Mouse (Mus musculus): ENCODE results near the gene Acad8. TPM values are rescaled to one million over a fixed set of nuclear protein-coding genes. Genes with fewer than 3 reads are reported as not detected.
A peak's percentile ranks its signal among the peaks of the same experiment; 100 is the strongest.

Acad8 gene
- 48.5 and 53.5 TPM in 2 replicates for polyA plus RNA-seq (2015; fragmentation: Nextera tagmentation; extraction: Ambion mirVana)

DNA sequence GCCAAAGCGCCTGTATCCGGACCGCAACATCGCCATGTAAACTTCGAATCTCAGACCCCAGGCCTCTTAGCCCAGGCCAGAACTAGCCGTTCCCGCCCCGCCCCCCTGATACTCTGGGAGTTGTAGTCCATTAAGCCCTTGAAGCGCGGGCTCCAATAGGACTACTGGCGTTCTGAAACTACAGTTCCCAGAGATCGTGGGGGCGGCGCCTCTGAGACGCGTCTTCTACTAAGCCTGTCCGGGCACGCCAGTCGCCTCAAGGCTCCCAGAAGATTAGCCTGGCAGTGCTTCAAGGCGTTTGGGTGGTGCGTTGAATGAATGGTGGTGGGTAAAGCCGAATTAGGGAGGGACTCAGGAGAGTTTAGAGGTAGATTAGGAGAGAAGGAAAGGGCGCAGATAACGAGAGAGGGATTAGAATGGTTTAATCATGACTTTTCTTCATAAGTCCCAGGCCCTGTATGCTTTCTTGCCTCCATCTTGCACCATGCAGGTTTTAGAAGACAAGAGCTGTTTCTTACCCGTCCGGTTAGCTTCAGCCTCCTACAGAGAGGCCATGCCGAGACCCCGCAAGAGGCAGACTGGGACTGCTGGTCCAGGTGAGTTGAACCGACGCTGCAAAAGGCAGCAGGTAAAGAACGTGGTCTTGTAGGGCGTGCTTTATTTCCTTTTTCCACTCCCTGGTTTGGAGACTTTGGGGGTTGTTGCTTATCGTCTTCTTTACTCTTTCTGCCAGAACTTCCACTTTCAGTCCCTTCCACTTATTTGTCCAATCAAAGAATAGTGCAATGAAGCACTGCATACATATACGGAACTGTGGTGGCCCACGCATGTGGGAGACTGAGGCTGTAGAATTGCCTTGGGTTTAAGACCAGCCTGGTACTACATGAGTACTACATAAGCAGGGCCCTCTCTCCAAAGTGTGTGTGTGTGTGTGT lies at the start of gene Acad8, which contains the start of gene Thyn1:
TSS of gene Acad8 (minus strand) at position 106 of the 935 bp plus-strand sequence.
TSS of gene Thyn1 (plus strand) at position 250 of the 935 bp plus-strand sequence.
- under 1% methylated on average over 35 of the region's 35 CpGs for WGBS
- peak within 1 kb of the TSS; percentile 85 for H3K9ac ChIP-seq
- no peaks in the 10 kb centered on the region for H3K9me3 ChIP-seq
- H3K27ac ChIP-seq, result peak within 1 kb of the TSS; percentile 65; the same call in 1 of the 2 replicates
- H3K4me2 ChIP-seq, result peak within 1 kb of the TSS; percentile 68
- peaks cover 16% of the 10 kb centered on the region; the same call in 1 of the 2 replicates for H3K4me1 ChIP-seq
- peak; percentile 100 for ATAC-seq (ENCODE audit: borderline replicate concordance, extremely low read depth, low FRiP score, low TSS enrichment)
- no peaks in the 10 kb centered on the region for H3K27me3 ChIP-seq
- peak within 1 kb of the TSS; percentile 68 for H3K4me3 ChIP-seq
- peaks cover 14% of the 10 kb centered on the region for H3K36me3 ChIP-seq

DNA sequence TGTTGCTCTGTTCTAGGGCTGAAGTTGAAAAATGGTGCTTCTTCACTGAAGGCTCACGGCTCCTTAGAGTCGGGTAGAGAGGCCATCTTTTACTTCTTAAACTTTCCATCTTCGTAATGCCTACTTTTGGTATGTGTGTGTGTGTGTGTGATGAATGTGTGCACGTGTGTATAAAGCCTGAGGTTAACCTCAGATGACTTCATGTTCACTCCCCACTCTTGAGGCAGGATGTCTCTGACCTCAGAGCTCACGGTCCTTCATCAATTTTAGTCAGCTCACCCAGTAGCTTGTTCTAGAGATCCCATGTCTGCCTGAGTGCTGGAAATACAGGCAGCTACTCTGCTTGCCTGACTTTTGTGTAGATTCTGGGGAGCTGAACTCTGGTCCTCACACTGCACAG lies 44.5 kb upstream of the Acad8 start:
- WGBS, result 86% methylated on average over 5 of the region's 5 CpGs
- peaks cover 92% of the 10 kb centered on the region for H3K36me3 ChIP-seq
- ATAC-seq (ENCODE audit: borderline replicate concordance, extremely low read depth, low FRiP score, low TSS enrichment), result no peak

DNA sequence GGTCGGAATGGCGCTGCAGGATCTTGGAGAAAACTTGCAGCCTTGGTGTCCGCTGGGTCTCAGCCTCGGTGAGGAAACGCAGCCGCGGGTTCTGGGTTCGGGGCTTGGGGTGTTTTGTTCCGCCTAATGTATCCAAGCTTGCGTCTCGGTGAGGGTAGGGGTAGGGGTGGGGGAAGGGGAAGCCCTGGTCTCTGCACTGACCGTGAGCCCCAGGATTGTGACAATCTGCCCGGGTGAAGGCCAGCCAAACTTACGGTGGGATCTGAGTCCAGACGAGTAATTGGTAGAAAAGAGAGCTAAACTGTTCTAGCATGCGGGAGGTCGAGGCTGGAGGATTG lies 31.4 kb upstream of the Acad8 start:
- peak; percentile 39; the same call in 1 of the 2 replicates for ATAC-seq (ENCODE audit: borderline replicate concordance, extremely low read depth, low FRiP score, low TSS enrichment)
- 2% methylated on average over 17 of the region's 17 CpGs for WGBS

More for the DNA sequence above, 44.5 kb upstream of the Acad8 start:
- Histone ChIP-seq H3K4me2 (no peak overlapping the region), H3K27me3 (no peaks in the 10 kb centered on the region), H3K9me3 (no peaks in the 10 kb centered on the region), H3K4me3 (no peak overlapping the region), H3K9ac (no peak overlapping the region), H3K27ac (no peak overlapping the region), H3K4me1 (no peaks in the 10 kb centered on the region)

DNA sequence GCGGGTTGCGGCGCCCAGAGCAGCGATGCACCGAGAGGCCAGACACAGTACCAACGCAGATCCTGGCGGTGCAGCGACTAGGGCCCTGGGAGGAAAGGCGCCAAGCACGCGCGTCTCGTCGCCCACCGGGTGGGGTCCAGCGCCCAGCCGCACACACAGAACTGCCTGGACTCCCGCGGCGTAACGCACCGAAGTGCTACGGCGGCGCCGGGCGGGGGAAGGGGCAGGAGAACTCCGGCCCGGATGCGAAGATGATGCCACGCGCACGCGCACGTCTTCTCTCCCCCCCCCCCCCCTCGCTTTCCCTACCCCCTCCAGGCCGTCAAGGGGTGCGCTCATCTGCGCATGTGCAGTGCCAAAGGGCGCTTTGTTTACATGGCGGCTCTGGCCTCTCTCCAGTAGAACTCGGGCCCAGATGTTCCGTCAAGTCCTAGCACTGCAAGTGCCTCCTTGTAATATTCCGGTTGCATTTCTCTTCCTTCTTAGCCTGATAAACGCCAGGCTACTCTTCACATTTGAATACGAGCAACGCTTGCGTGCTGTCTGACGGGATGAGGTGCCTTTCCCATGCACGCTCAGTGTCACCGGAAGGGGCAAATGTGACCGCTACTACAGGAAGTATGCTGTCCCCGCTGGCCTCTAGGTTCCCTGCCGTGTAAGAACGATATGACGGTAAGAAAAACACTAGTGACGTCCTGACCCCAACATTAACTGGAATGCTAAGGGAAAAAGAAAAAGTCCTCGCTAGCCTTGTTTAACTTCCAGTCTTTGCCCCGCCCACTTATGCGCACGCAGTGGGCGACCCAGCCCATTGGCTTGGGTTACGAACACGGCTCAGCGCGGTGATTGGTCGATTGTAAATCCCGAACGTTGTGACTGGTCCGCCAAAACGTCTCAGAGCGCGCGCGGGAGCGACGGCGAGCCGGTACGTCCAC lies 30.7 kb upstream of the Acad8 start, which contains the start of the genes Vps26b and Ncapd3:
TSS of gene Vps26b (minus strand) at position 238 of the 935 bp plus-strand sequence.
TSS of gene Ncapd3 (plus strand) at position 348 of the 935 bp plus-strand sequence.
- ATAC-seq (ENCODE audit: borderline replicate concordance, extremely low read depth, low FRiP score, low TSS enrichment), result peak; percentile 97
- H3K4me1 ChIP-seq, result peaks cover 44% of the 10 kb centered on the region
- peak within 1 kb of the TSS; percentile 99 for H3K9ac ChIP-seq
- H3K27ac ChIP-seq, result peak within 1 kb of the TSS; percentile 94
- no peaks in the 10 kb centered on the region for H3K9me3 ChIP-seq
- peak within 1 kb of the TSS; percentile 90 for H3K4me2 ChIP-seq
- no peaks in the 10 kb centered on the region for H3K36me3 ChIP-seq
- under 1% methylated on average over 71 of the region's 80 CpGs for WGBS
- peak within 1 kb of the TSS; percentile 98 for H3K4me3 ChIP-seq
- no peaks in the 10 kb centered on the region for H3K27me3 ChIP-seq

More for the DNA sequence above, 31.4 kb upstream of the Acad8 start:
- H3K4me3 ChIP-seq, result peak overlapping the region; percentile 98
- peak overlapping the region; percentile 99 for H3K9ac ChIP-seq
- H3K9me3 ChIP-seq, result no peaks in the 10 kb centered on the region
- no peaks in the 10 kb centered on the region for H3K36me3 ChIP-seq
- H3K27me3 ChIP-seq, result no peaks in the 10 kb centered on the region
- no peak overlapping the region for H3K27ac ChIP-seq
- H3K4me1 ChIP-seq, result peaks cover 44% of the 10 kb centered on the region
- peak overlapping the region; percentile 90 for H3K4me2 ChIP-seq

DNA sequence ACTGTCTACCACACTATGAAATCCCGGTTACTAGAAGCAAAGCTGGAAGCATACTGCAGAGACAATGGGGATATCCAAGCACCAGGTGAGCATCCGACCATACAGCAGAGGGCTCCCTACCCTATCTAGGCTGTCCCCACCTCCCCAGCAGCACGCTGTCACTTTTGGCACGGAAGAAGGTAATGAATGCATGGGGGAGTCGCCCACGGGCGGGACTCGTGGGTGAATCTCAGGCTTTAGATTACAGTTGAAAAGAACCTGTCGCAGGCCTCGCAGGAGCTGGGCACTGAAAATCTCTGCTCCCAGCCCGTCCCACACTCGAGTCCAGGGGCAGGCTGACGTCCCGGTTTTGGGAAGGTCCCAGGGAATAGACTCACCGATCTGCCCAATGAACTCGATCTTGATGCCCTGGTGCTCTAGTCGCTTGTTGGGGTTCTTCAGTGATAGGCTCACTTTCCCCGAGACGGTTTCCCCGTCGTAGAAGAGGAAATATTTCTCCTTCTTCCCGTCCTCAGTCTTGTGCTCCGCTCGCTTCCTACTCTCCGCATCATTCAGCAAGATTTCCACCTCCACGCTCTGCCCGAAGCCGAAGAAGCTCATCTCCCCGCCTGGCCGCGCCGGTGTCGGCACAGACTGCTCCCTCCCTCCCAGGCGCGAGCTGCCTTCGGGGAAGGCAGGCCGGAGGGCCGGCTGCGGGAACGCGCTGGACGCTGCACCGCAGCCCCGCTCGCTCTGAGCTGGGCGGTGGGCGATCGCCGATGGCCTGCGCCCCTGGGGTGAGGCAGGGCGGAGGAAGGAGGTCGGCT lies 29.9 kb upstream of the Acad8 start:
- H3K9me3 ChIP-seq, result no peaks in the 10 kb centered on the region
- WGBS, result under 1% methylated on average over 52 of the region's 52 CpGs
- ATAC-seq (ENCODE audit: borderline replicate concordance, extremely low read depth, low FRiP score, low TSS enrichment), result no peak
- H3K27ac ChIP-seq, result peak overlapping the region; percentile 94
- no peaks in the 10 kb centered on the region for H3K36me3 ChIP-seq
- H3K4me2 ChIP-seq, result peak overlapping the region; percentile 90
- no peaks in the 10 kb centered on the region for H3K27me3 ChIP-seq
- peak overlapping the region; percentile 98 for H3K4me3 ChIP-seq
- H3K4me1 ChIP-seq, result peaks cover 44% of the 10 kb centered on the region
- peak overlapping the region; percentile 99 for H3K9ac ChIP-seq

DNA sequence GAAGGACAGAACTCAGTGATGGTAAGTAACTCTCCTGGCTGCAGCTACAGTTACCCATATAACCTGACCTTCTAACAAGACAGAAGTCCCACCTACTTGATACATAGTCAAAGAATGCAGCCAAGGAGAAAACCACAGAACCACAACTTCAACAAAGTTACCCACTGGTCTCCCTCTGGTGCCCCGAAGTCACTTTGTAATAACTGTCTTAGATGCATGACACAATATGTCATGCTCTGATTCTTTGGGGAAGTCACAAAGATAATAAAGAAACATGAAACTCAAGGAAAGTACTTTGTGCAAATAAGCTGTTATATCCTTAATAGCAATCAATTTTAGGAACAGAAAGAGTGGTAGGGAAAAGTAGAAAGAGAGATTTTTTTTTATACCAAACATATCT lies 27.3 kb upstream of the Acad8 start:
- no peak for ATAC-seq (ENCODE audit: borderline replicate concordance, extremely low read depth, low FRiP score, low TSS enrichment)
- H3K9me3 ChIP-seq, result no peaks in the 10 kb centered on the region
- H3K4me2 ChIP-seq, result peak overlapping the region; percentile 90; the same call in 1 of the 2 replicates
- H3K9ac ChIP-seq, result no peak overlapping the region
- H3K36me3 ChIP-seq, result 0 out of 2 replicates have a peak, but pooled peaks cover 4% of the 10 kb centered on the region
- H3K4me3 ChIP-seq, result no peak overlapping the region
- no peak overlapping the region for H3K27ac ChIP-seq
- peaks cover 35% of the 10 kb centered on the region for H3K4me1 ChIP-seq
- no peaks in the 10 kb centered on the region for H3K27me3 ChIP-seq
- 71% methylated on average over 1 of the region's 1 CpGs for WGBS

DNA sequence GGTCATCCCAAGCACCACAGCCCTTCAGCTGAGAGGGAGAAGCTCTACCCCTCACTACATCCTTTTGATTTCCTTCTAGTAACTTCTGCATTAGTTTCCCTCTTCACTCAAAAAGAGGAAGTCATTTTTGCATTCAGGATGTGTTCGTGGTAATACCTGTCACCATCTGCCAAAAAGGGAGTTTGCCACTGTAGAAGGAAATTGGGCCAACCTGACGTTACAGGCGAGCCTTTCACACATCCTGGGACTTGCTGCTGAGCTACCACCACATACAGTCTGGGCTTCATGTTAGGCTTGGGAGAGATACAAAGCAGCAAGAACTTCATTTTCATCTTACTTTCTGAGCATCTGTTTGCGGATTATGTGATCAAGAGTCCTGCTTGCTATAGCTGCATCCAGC lies 24.3 kb upstream of the Acad8 start:
- H3K27ac ChIP-seq, result no peak overlapping the region
- H3K4me3 ChIP-seq, result no peak overlapping the region
- H3K4me1 ChIP-seq, result peaks cover 24% of the 10 kb centered on the region
- no peak for ATAC-seq (ENCODE audit: borderline replicate concordance, extremely low read depth, low FRiP score, low TSS enrichment)
- no peaks in the 10 kb centered on the region for H3K9me3 ChIP-seq
- no peak overlapping the region for H3K9ac ChIP-seq
- peaks cover 10% of the 10 kb centered on the region; the same call in 1 of the 2 replicates for H3K36me3 ChIP-seq
- H3K27me3 ChIP-seq, result no peaks in the 10 kb centered on the region
- H3K4me2 ChIP-seq, result no peak overlapping the region
- WGBS, result 81% methylated on average over 4 of the region's 4 CpGs

DNA sequence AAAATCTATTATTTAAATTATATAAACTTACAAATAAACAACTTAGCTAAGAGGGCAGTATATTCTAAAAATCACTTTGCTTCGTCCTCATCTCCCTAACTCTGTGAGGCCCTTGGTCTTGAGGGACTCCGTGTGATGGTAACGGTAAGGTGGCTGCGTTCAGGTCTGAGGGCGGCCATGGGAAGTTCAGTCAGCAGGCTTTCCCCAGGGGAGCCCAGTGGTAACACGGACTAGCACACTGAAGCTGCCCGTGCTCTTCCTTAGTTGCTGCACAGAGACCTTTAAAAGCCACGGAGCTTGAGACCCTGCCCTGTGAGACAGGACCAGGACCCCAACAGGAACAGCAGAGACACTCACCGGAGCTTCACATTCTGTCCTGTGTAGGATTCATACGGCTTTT lies 19.6 kb upstream of the Acad8 start:
- H3K27me3 ChIP-seq, result no peaks in the 10 kb centered on the region
- ATAC-seq (ENCODE audit: borderline replicate concordance, extremely low read depth, low FRiP score, low TSS enrichment), result no peak
- 92% methylated on average over 10 of the region's 10 CpGs for WGBS
- peaks cover 50% of the 10 kb centered on the region for H3K36me3 ChIP-seq
- H3K4me1 ChIP-seq, result no peaks in the 10 kb centered on the region
- no peak overlapping the region for H3K4me3 ChIP-seq
- no peak overlapping the region for H3K4me2 ChIP-seq
- H3K27ac ChIP-seq, result no peak overlapping the region
- no peak overlapping the region for H3K9ac ChIP-seq
- no peaks in the 10 kb centered on the region for H3K9me3 ChIP-seq

DNA sequence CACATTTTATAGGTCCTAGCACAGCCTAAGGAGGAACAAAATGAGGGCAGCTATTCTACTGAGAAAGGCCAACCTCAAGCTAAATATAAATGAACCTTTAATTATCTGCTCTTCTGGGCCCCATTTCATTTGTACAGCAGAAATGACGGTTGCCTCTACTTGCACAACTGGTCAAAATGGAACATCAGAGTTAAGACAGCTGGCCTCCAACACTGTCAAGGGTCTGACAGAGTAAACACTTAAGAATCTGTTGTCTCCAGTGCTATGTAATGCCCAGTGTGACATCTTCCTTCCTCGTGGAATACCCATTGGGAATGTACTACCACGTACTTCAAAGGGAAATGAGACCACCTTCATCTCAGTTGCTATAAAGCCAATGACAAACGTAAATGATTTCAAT lies 12.2 kb upstream of the Acad8 start:
- no peaks in the 10 kb centered on the region for H3K4me1 ChIP-seq
- H3K27me3 ChIP-seq, result no peaks in the 10 kb centered on the region
- no peaks in the 10 kb centered on the region for H3K9me3 ChIP-seq
- ATAC-seq (ENCODE audit: borderline replicate concordance, extremely low read depth, low FRiP score, low TSS enrichment), result no peak
- 77% methylated on average over 4 of the region's 4 CpGs for WGBS
- no peak overlapping the region for H3K4me3 ChIP-seq
- H3K9ac ChIP-seq, result no peak overlapping the region
- no peak overlapping the region for H3K27ac ChIP-seq
- no peak overlapping the region for H3K4me2 ChIP-seq
- peaks cover 91% of the 10 kb centered on the region for H3K36me3 ChIP-seq

DNA sequence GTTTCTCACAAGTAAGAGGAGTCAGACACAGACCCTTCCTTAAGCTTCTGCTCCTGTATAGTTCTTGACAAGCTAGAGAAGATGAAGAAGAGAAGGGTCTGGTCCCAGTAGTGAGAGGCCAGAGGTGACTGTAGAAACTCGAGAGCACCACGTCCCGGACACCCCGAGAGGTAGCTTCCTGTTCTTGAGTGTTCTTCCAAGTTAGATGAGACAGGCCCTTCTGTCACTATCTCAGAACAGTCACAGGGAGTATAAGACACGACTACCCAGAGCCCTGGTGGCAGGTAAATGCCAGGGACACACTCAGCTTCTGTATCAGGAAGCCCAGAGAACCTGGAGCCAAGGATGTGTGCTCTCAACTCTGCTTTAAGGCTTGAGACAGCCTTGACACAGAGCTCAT lies 9.9 kb upstream of the Acad8 start:
- Histone ChIP-seq H3K9me3 (no peaks in the 10 kb centered on the region), H3K36me3 (peaks cover 92% of the 10 kb centered on the region), H3K27me3 (no peaks in the 10 kb centered on the region), H3K27ac (no peak overlapping the region), H3K4me2 (no peak overlapping the region), H3K4me1 (no peaks in the 10 kb centered on the region), H3K9ac (no peak overlapping the region), H3K4me3 (no peak overlapping the region)
- no peak for ATAC-seq (ENCODE audit: borderline replicate concordance, extremely low read depth, low FRiP score, low TSS enrichment)
- whole genome bisulfite sequencing, result 76% methylated on average over 5 of the region's 5 CpGs

DNA sequence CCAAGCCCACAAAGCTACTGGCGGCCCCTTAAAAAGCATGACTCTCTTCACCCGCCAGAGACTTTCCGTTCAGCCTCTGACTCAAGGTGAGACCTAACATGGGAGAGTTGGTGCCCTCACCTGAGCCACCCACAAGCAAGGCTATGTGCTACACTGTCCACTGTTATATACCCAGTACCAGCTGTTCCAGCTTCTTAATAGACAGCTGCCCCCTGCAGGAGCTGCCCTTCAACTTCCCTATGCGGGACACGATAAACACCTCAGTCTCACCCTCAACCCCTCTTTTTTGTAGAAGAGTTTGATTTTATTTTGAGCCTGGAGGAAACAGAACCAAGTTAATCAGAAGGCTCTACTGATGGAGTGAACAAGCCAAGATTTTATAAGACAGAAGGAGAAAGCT lies 7.5 kb upstream of the Acad8 start:
- H3K4me3 ChIP-seq, result no peak overlapping the region
- H3K4me1 ChIP-seq, result no peaks in the 10 kb centered on the region
- H3K9me3 ChIP-seq, result no peaks in the 10 kb centered on the region
- H3K36me3 ChIP-seq, result peaks cover 82% of the 10 kb centered on the region
- WGBS, result 92% methylated on average over 5 of the region's 5 CpGs
- H3K27me3 ChIP-seq, result no peaks in the 10 kb centered on the region
- no peak overlapping the region for H3K9ac ChIP-seq
- no peak for ATAC-seq (ENCODE audit: borderline replicate concordance, extremely low read depth, low FRiP score, low TSS enrichment)
- no peak overlapping the region for H3K4me2 ChIP-seq
- H3K27ac ChIP-seq, result no peak overlapping the region
